Mouse (Mus musculus): Measurements from ENCODE around the gene Ncor2. TPM values are rescaled to one million over a fixed set of nuclear protein-coding genes. Genes with fewer than 3 reads are reported as not detected.
A peak's percentile ranks its signal among the peaks of the same experiment; 100 is the strongest.

Gene Ncor2
- polyA plus RNA-seq, 1 experiment, result 46.9 TPM

- Histone ChIP-seq H3K27ac (ENCODE audit: control insufficient read depth, insufficient read depth, low read depth, low read length, poor library complexity) (no peak overlapping the region), H3K4me3 (replicated peaks; ENCODE audit: control insufficient read depth, low read depth, low read length) (no peak overlapping the region), H3K4me1 (ENCODE audit: control insufficient read depth, insufficient read depth, low read length) (peaks cover 2% of the 10 kb centered on the region; the same call in 1 of the 2 replicates)
- no peak for TF ChIP-seq POLR2A (IDR thresholded peaks at IDR 0.05; ENCODE audit: borderline replicate concordance, control insufficient read depth, low read depth, low read length)
- 37% methylated on average over 12 of the region's 12 CpGs for WGBS
Measured at GRCm38 (mm10) chr5:125188812-125189598, 10.0 kb upstream of the Ncor2 start.

- 86% methylated on average over 6 of the region's 6 CpGs for WGBS
- no peak for TF ChIP-seq CTCF (IDR thresholded peaks at IDR 0.05; ENCODE audit: control insufficient read depth, insufficient read depth, low read length)
- TF ChIP-seq POLR2A (IDR thresholded peaks at IDR 0.05; ENCODE audit: borderline replicate concordance, control insufficient read depth, low read depth, low read length), result no peak
- Histone ChIP-seq H3K27ac (ENCODE audit: control insufficient read depth, insufficient read depth, low read depth, low read length, poor library complexity) (no peak overlapping the region), H3K4me3 (replicated peaks; ENCODE audit: control insufficient read depth, low read depth, low read length) (no peak overlapping the region), H3K4me1 (ENCODE audit: control insufficient read depth, insufficient read depth, low read length) (peaks cover 2% of the 10 kb centered on the region; the same call in 1 of the 2 replicates)
Measured at GRCm38 (mm10) chr5:125184826-125185225, 5.8 kb upstream of the Ncor2 start.

- Histone ChIP-seq H3K4me1 (ENCODE audit: control insufficient read depth, insufficient read depth, low read length) (peaks cover 5% of the 10 kb centered on the region), H3K4me3 (replicated peaks; ENCODE audit: control insufficient read depth, low read depth, low read length) (no peak overlapping the region), H3K27ac (ENCODE audit: control insufficient read depth, insufficient read depth, low read depth, low read length, poor library complexity) (peak overlapping the region; percentile 53)
- WGBS, result 4% methylated on average over 23 of the region's 23 CpGs
- no peak; the same call in 1 of the 2 replicates for TF ChIP-seq POLR2A (IDR thresholded peaks at IDR 0.05; ENCODE audit: borderline replicate concordance, control insufficient read depth, low read depth, low read length)
- no peak for TF ChIP-seq CTCF (IDR thresholded peaks at IDR 0.05; ENCODE audit: control insufficient read depth, insufficient read depth, low read length)
Measured at GRCm38 (mm10) chr5:125183321-125184003, 4.4 kb upstream of the Ncor2 start.

- H3K27ac ChIP-seq (ENCODE audit: control insufficient read depth, insufficient read depth, low read depth, low read length, poor library complexity), result no peak overlapping the region; the same call in 1 of the 2 replicates
- WGBS, result 67% methylated on average over 6 of the region's 6 CpGs
- H3K4me1 ChIP-seq (ENCODE audit: control insufficient read depth, insufficient read depth, low read length), result peaks cover 5% of the 10 kb centered on the region
- no peak overlapping the region for H3K4me3 ChIP-seq (replicated peaks; ENCODE audit: control insufficient read depth, low read depth, low read length)
- TF ChIP-seq CTCF (IDR thresholded peaks at IDR 0.05; ENCODE audit: control insufficient read depth, insufficient read depth, low read length), result no peak
Measured at GRCm38 (mm10) chr5:125180630-125181263, 1.7 kb upstream of the Ncor2 start.

GRCm38 (mm10) chr5:125179735-125180629 lies 963 bp upstream of the Ncor2 start:
- 1% methylated on average over 24 of the region's 25 CpGs for WGBS
- peaks cover 5% of the 10 kb centered on the region for H3K4me1 ChIP-seq (ENCODE audit: control insufficient read depth, insufficient read depth, low read length)
- peak overlapping the region; percentile 61 for H3K4me3 ChIP-seq (replicated peaks; ENCODE audit: control insufficient read depth, low read depth, low read length)
- TF ChIP-seq CTCF (IDR thresholded peaks at IDR 0.05; ENCODE audit: control insufficient read depth, insufficient read depth, low read length) (no peak), POLR2A (IDR thresholded peaks at IDR 0.05; ENCODE audit: borderline replicate concordance, control insufficient read depth, low read depth, low read length) (no peak; the same call in 1 of the 2 replicates)
- H3K27ac ChIP-seq (ENCODE audit: control insufficient read depth, insufficient read depth, low read depth, low read length, poor library complexity), result peak overlapping the region; percentile 86

- Histone ChIP-seq H3K4me3 (replicated peaks; ENCODE audit: control insufficient read depth, low read depth, low read length) (peak overlapping the region; percentile 75), H3K27ac (ENCODE audit: control insufficient read depth, insufficient read depth, low read depth, low read length, poor library complexity) (peak overlapping the region; percentile 75), H3K4me1 (ENCODE audit: control insufficient read depth, insufficient read depth, low read length) (peaks cover 5% of the 10 kb centered on the region)
- no peak for TF ChIP-seq CTCF (IDR thresholded peaks at IDR 0.05; ENCODE audit: control insufficient read depth, insufficient read depth, low read length)
- TF ChIP-seq POLR2A (IDR thresholded peaks at IDR 0.05; ENCODE audit: borderline replicate concordance, control insufficient read depth, low read depth, low read length), result peak; percentile 13; the same call in 1 of the 2 replicates
- under 1% methylated on average over 60 of the region's 60 CpGs for WGBS
Measured at GRCm38 (mm10) chr5:125178171-125179006, 630 bp downstream of the Ncor2 start.
